24 mouse cellular contexts compared by ENCODE assay signal in the genomic region with DNA sequence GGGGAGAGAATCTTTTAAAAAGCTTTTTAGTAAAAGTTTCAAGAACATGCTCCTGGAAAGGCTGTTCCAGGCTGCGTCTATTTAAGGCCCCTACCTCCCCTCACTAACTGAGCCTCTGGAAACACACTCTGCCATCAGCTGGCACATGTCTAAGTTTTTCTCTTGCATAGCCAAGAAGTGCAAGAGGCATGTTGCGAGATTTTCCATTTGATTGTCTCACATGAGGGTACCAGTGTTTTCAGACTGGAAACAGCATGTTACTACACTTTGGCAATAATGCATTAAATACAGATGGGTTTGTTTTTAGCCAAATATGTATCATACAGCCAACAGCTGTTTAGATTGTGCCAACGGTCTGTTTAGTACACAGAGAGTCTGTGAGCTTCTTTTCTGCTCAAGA.
DNase-seq lines count a peak whose midpoint lies in the region; ATAC-seq lines count a peak whose summit lies in the region.
"Had no signal": no experiment of that assay in that cellular context is flagged by ENCODE, and none has a peak within 500 bp of the region (broad histone marks: within the 10 kb centered on the region; RNA-seq: fewer than 3 reads in every experiment).

No protein-coding gene starts in this region.

- no peaks in the 10 kb centered on the region for H3K9me3 ChIP-seq in embryonic facial prominence, embryonic 14.5 days (ENCODE audit: control insufficient read depth, low read length)
- H3K9me3 ChIP-seq in embryonic facial prominence, embryonic 10.5 days = no peaks in the 10 kb centered on the region
- no peaks in the 10 kb centered on the region for H3K9me3 ChIP-seq in embryonic facial prominence, embryonic 15.5 days (replicated peaks)
- H3K9me3 ChIP-seq: embryonic facial prominence, embryonic 12.5 days; G1E; heart, embryonic 10.5 days; hindbrain, embryonic 12.5 days had no signal

- H3K9ac ChIP-seq in embryonic facial prominence, embryonic 14.5 days (ENCODE audit: low read depth, low read length) = no peak overlapping the region
- H3K9ac ChIP-seq in embryonic facial prominence, embryonic 15.5 days = no peak overlapping the region
- H3K9ac ChIP-seq: embryonic facial prominence, embryonic 12.5 days; hindbrain, embryonic 12.5 days had no signal

- H3K36me3 ChIP-seq in embryonic facial prominence, embryonic 14.5 days (ENCODE audit: control insufficient read depth, insufficient read depth, low read length) = no peaks in the 10 kb centered on the region
- no peaks in the 10 kb centered on the region for H3K36me3 ChIP-seq in embryonic facial prominence, embryonic 10.5 days (replicated peaks)
- no peaks in the 10 kb centered on the region for H3K36me3 ChIP-seq in embryonic facial prominence, embryonic 15.5 days
- H3K36me3 ChIP-seq: embryonic facial prominence, embryonic 12.5 days; G1E; heart, embryonic 10.5 days; hindbrain, embryonic 12.5 days had no signal

- no peaks in the 10 kb centered on the region; the same call in 1 of the 2 replicates for H3K4me1 ChIP-seq in embryonic facial prominence, embryonic 14.5 days (ENCODE audit: control insufficient read depth, insufficient read depth, low read length)
- no peaks in the 10 kb centered on the region for H3K4me1 ChIP-seq in embryonic facial prominence, embryonic 10.5 days
- no peaks in the 10 kb centered on the region for H3K4me1 ChIP-seq in embryonic facial prominence, embryonic 15.5 days
- H3K4me1 ChIP-seq: embryonic facial prominence, embryonic 12.5 days; heart, embryonic 10.5 days; hindbrain, embryonic 12.5 days had no signal

- no peaks in the 10 kb centered on the region for H3K27me3 ChIP-seq in embryonic facial prominence, embryonic 14.5 days (replicated peaks; ENCODE audit: control insufficient read depth, insufficient read depth, low read length)
- no peaks in the 10 kb centered on the region for H3K27me3 ChIP-seq in embryonic facial prominence, embryonic 10.5 days (replicated peaks; ENCODE audit: low read depth, poor library complexity, severe bottlenecking)
- H3K27me3 ChIP-seq in embryonic facial prominence, embryonic 15.5 days = no peaks in the 10 kb centered on the region
- H3K27me3 ChIP-seq: embryonic facial prominence, embryonic 12.5 days; hindbrain, embryonic 12.5 days had no signal

- no peak for ATAC-seq in embryonic facial prominence, embryonic 14.5 days (ENCODE audit: low read depth)
- peak; percentile 69 for ATAC-seq in frontal cortex, adult (ENCODE audit: low TSS enrichment)
- ATAC-seq in embryonic facial prominence, embryonic 15.5 days (ENCODE audit: insufficient number of reproducible peaks, low FRiP score, low TSS enrichment, low read depth) = no peak
- ATAC-seq: CD4-positive, CD25-positive, alpha-beta regulatory T cell, adult 4 months; hindbrain, embryonic 16.5 days; inflammation-experienced regulatory T-cells, adult 6 months; intestine, postnatal 0 days had no signal

- 62% methylated on average over 3 of the region's 3 CpGs for WGBS in embryonic facial prominence, embryonic 14.5 days
- WGBS in embryonic facial prominence, embryonic 10.5 days = 88% methylated on average over 3 of the region's 3 CpGs
- WGBS in embryonic facial prominence, embryonic 15.5 days = 50% methylated on average over 3 of the region's 3 CpGs

- H3K4me2 ChIP-seq in embryonic facial prominence, embryonic 14.5 days (ENCODE audit: low read depth, low read length) = no peak overlapping the region
- no peak overlapping the region for H3K4me2 ChIP-seq in embryonic facial prominence, embryonic 15.5 days (replicated peaks)
- H3K4me2 ChIP-seq: embryonic facial prominence, embryonic 12.5 days; hindbrain, embryonic 12.5 days had no signal

- peak; percentile 74 for DNase-seq in embryonic facial prominence, embryonic 14.5 days (ENCODE audit: low spot score)
- no peak for DNase-seq in embryonic facial prominence, embryonic 10.5 days (ENCODE audit: low spot score)
- DNase-seq in frontal cortex, postnatal 10 days (ENCODE audit: low spot score in 2 of 2) = no peak
- DNase-seq in adrenal gland, postnatal 25 days = no peak
- no peak for DNase-seq in cerebellum, adult 18-20 months
- DNase-seq: adrenal gland, adult 8-10 months; B cell, adult 2 months; cerebellum, adult 2 months; cerebellum, postnatal 14 days; embryo, embryonic 11 days; heart, adult 18-20 months; heart, postnatal 10 days; heart, postnatal 4 days; kidney, adult 8-10 months had no signal

- H3K27ac ChIP-seq in embryonic facial prominence, embryonic 14.5 days (replicated peaks; ENCODE audit: low read depth, low read length) = no peak overlapping the region
- H3K27ac ChIP-seq in embryonic facial prominence, embryonic 10.5 days (replicated peaks) = no peak overlapping the region
- 0 out of 2 replicates have a peak overlapping the region, but pooled peaks have one; percentile 58 for H3K27ac ChIP-seq in embryonic facial prominence, embryonic 15.5 days (replicated peaks)
- H3K27ac ChIP-seq: embryonic facial prominence, embryonic 12.5 days; heart, embryonic 10.5 days; hindbrain, embryonic 12.5 days had no signal

- no peak overlapping the region for H3K4me3 ChIP-seq in embryonic facial prominence, embryonic 14.5 days (ENCODE audit: low read depth, low read length)
- H3K4me3 ChIP-seq in embryonic facial prominence, embryonic 10.5 days = no peak overlapping the region
- H3K4me3 ChIP-seq in embryonic facial prominence, embryonic 15.5 days (replicated peaks) = no peak overlapping the region
- H3K4me3 ChIP-seq: embryonic facial prominence, embryonic 12.5 days; heart, embryonic 10.5 days; hindbrain, embryonic 12.5 days had no signal
